Mouse (Mus musculus): ENCODE data around the gene Phtf1.

- TF ChIP-seq CTCF (IDR thresholded peaks at IDR 0.05; ENCODE audit: insufficient read depth, low read length) (no peak), POLR2A (IDR thresholded peaks at IDR 0.05; ENCODE audit: borderline replicate concordance, extremely low read depth, low read depth, low read length) (no peak)
Measured at GRCm38 (mm10) chr3:103948666-103949065, 19.2 kb upstream of the Phtf1 start.
